Mouse (Mus musculus): ENCODE data around the gene Alox5. TPM values are rescaled to one million over a fixed set of nuclear protein-coding genes. Genes with fewer than 3 reads are reported as not detected.

Alox5 gene
- polyA plus RNA-seq, 1 experiment: 2.8 TPM

DNA sequence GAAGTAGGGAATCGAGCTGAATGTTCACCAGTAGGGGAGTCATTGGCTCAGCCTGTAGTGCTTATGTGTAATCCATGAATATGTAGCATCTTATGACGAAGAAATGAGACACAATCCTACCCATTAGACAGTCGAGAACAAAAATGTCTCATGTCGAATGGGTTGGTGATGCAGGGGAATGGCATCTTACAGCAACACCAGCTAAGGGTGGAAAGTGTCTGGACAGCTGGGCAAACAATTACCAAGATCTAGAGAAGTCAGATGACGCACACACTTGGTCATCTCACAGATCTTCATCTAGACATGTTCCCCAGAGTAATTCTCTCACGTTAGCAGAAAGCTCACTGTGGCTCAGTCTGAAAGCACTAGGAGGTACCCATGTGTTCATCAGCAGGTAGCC is 22.1 kb downstream of the Alox5 start:
- Histone ChIP-seq H3K27ac (replicated peaks; ENCODE audit: low read depth, low read length) (no peak overlapping the region), H3K4me3 (ENCODE audit: insufficient read depth, low read depth, low read length) (no peak overlapping the region), H3K4me1 (ENCODE audit: control insufficient read depth, insufficient read depth, insufficient read length, low read length) (no peaks in the 10 kb centered on the region)

DNA sequence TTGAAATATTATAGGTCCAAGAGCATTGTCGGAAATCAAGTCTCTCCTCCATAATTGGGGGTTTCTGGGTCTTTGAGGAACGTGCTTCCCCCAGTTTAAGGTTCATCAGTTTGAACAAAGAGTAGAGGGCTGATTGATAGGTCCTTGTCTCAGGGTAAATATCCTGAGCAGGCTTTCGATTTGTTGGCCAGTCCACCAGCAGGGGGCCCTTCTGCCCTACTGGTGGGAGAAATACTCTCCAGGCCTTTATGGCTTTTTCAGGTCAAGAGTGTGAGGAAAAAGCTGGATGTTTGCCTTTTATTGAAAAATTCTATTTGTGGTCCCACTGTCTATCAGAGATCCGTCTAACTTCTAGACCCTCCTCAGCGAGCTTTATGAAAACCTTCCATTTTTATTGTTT is 32.7 kb downstream of the Alox5 start:
- no peak overlapping the region for H3K27ac ChIP-seq (replicated peaks; ENCODE audit: low read depth, low read length)
- no peaks in the 10 kb centered on the region for H3K4me1 ChIP-seq (ENCODE audit: control insufficient read depth, insufficient read depth, insufficient read length, low read length)
- no peak overlapping the region for H3K4me3 ChIP-seq (ENCODE audit: insufficient read depth, low read depth, low read length)

DNA sequence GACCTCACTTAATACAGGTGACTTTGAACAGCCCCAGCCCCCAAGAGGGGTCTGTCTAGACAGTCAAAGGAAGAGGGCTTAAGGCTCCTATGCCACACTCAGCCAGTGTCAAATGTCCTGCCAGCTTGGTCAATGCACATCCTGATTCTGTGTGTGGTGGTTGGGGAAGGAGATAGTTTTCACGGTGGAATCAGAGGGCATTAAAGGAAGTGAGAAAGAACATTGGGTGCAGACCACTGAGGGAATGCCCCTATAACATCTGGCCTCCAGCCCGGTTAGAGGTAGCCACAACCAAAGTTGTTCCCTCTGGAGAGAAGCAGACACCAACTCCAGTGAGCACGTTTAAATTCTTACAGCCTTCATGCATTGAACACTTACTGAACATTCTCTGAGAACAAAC is 33.4 kb downstream of the Alox5 start:
- no peak overlapping the region for H3K4me3 ChIP-seq (ENCODE audit: insufficient read depth, low read depth, low read length)
- H3K27ac ChIP-seq (replicated peaks; ENCODE audit: low read depth, low read length): no peak overlapping the region
- H3K4me1 ChIP-seq (ENCODE audit: control insufficient read depth, insufficient read depth, insufficient read length, low read length): no peaks in the 10 kb centered on the region

DNA sequence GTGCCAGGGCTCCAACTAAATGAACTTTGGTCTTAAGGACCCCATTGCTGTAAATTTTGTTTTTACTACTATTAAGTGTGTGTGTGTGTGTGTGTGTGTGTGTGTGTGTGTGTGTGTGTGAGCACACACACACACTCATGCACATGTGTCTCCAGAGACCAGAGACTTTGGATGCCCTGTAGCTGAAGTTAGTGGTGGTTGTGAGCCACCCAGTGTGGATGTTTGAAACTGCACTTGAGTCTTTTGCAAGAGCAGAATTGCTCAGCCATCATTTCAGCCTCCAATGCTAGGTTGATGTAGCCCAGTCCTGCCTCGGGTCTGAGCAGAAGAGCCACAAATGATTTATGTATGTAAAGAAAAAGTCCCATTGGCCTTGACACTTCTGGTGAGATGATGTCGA is 37.3 kb downstream of the Alox5 start:
- H3K27ac ChIP-seq (replicated peaks; ENCODE audit: low read depth, low read length): no peak overlapping the region
- no peak overlapping the region for H3K4me3 ChIP-seq (ENCODE audit: insufficient read depth, low read depth, low read length)
- no peaks in the 10 kb centered on the region for H3K4me1 ChIP-seq (ENCODE audit: control insufficient read depth, insufficient read depth, insufficient read length, low read length)

DNA sequence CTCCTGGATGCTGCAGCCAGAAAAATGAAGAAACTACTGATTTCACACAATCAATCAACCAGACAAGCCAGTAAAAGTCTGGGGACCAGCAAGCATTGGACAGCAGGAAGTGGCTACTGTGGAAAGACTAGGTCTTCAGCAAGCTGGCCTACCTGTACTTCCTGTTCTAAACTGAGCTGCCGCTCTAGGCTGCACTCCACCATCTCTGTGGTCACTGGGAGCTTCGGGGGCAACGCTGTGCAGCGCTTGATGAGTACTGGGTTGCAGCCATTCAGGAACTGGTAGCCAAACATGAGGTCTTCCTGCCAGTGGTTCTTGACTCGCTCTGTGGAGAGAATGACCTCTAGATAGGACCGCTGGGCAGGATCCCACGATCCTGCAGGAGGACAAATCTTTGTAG is 38.0 kb downstream of the Alox5 start:
- no peak overlapping the region for H3K4me3 ChIP-seq (ENCODE audit: insufficient read depth, low read depth, low read length)
- no peaks in the 10 kb centered on the region for H3K4me1 ChIP-seq (ENCODE audit: control insufficient read depth, insufficient read depth, insufficient read length, low read length)
- no peak overlapping the region for H3K27ac ChIP-seq (replicated peaks; ENCODE audit: low read depth, low read length)

DNA sequence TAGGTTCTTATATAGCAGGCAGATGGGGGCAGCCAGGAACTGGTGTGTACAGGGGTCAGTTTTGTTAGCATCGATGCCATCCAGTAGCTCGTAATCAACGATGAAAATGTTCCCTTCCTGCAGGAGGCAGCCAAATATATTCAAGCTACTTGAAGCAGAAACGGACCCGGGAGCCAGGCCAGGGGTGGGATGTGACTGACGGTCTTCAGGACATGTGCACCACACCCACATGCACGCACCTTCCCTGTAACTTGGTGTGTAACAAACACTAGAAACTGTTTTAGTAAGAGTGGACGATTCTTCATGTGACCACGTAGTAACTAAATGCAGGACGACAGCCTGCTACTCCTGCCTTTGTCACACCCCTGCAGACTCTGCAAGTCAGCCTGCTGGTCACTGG is 40.7 kb downstream of the Alox5 start:
- Histone ChIP-seq H3K4me1 (ENCODE audit: control insufficient read depth, insufficient read depth, insufficient read length, low read length) (no peaks in the 10 kb centered on the region), H3K4me3 (ENCODE audit: insufficient read depth, low read depth, low read length) (no peak overlapping the region), H3K27ac (replicated peaks; ENCODE audit: low read depth, low read length) (no peak overlapping the region)

DNA sequence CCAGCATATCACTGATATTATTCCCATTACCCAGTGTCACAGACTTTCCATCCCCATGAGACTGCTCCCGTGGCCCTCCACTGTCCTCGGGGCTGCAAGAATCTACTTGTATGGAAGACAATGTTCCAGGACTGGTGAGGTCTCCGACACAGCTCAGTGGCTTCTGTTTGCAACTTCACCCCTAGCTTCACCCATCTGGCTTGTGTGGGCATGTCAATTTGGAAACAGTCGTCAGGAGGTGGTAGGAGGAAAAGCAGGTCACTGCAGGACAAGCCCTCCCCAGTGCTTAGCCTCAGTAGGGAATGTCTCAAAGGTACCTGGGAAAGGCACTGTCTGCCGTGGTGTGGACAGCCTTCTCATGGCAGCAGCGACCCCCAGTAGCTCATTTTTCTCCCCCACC is 41.3 kb downstream of the Alox5 start:
- no peaks in the 10 kb centered on the region for H3K4me1 ChIP-seq (ENCODE audit: control insufficient read depth, insufficient read depth, insufficient read length, low read length)
- no peak overlapping the region for H3K4me3 ChIP-seq (ENCODE audit: insufficient read depth, low read depth, low read length)
- H3K27ac ChIP-seq (replicated peaks; ENCODE audit: low read depth, low read length): no peak overlapping the region

DNA sequence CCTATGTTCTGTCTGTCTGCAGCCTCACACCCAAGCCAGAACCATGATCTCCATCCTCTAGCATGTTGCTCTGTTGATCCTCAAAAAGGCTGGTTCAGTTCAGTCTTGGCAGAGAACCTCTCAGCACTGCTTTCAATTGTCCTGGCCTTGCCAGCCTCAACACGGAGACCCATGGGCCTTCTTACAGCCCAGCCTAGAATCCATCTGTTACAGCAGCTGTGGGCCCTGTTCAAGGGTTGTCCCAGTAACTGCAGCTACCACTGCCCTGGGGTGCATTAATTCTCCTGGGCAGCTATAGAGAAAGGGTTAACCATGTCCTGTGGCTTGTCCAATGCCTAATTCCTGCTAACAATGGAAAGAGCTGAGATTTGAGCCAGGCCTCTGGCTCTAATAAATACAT is 42.5 kb downstream of the Alox5 start:
- Histone ChIP-seq H3K4me3 (ENCODE audit: insufficient read depth, low read depth, low read length) (no peak overlapping the region), H3K4me1 (ENCODE audit: control insufficient read depth, insufficient read depth, insufficient read length, low read length) (no peaks in the 10 kb centered on the region), H3K27ac (replicated peaks; ENCODE audit: low read depth, low read length) (no peak overlapping the region)

DNA sequence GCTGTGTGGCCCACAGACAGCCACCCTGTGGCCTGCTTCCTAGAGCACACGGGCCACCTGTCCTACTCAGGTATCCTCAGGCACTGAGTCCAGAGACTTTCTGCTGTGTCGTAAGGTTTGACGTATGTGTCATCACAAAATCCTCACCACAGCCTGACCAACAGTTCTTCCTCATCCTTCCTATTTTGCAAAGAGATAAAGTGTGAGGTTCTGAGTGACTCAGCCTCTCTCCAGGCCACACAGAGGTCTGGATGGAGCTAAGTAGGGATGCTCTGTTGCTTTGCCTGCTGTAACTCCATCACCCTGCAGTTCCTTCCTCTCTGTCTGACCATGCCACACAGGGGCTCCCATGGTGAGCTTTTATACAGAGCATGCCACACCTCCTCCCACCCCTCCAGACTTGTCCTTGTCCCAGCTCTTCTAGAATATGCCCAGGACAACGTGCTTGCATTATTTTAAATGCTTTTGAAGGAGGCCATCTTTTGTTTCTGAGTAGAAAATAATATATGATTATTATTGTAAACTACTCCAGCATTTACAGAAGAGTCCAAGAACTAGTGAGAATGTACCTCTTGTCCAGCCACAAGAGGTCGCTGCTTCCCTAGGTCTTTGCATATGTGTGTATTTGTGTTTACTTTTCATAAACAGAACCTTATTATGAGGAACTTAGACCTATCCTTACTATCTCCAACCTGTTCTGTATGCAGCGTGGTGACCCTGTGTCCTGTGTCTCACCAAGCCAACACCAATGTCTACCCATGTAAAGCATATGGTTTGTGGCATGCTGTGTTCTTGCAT is 43.3 kb downstream of the Alox5 start:
- Histone ChIP-seq H3K4me1 (ENCODE audit: control insufficient read depth, insufficient read depth, insufficient read length, low read length) (no peaks in the 10 kb centered on the region), H3K27ac (replicated peaks; ENCODE audit: low read depth, low read length) (no peak overlapping the region), H3K4me3 (ENCODE audit: insufficient read depth, low read depth, low read length) (no peak overlapping the region)

DNA sequence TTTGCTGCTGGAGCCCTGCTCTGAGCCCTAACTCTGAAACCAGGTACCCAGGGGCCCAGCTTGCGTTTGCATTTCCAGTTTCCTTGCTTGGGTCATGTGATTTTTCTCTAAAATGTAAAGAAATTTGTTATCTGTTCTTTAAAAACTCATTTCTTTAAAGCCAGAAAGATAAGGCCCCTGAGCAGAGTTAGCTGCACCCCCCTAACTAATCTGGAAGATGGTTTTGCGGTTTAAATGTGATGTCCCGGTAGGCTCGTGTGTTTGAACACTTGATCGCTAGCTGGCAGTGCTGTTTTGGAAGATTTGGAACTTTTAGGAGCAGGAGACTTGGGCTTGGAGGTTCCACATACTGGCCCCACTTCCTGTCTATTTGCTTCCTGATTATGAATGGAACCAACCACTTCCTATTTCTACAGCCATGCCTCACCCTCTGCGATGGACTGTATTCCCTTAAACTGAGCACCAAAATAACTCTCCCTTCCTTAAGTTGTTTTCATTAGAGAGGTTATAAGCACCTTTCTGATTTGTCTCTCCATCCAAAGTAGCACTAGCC is 44.9 kb downstream of the Alox5 start:
- no peaks in the 10 kb centered on the region for H3K4me1 ChIP-seq (ENCODE audit: control insufficient read depth, insufficient read depth, insufficient read length, low read length)
- no peak overlapping the region for H3K27ac ChIP-seq (replicated peaks; ENCODE audit: low read depth, low read length)
- no peak overlapping the region for H3K4me3 ChIP-seq (ENCODE audit: insufficient read depth, low read depth, low read length)

DNA sequence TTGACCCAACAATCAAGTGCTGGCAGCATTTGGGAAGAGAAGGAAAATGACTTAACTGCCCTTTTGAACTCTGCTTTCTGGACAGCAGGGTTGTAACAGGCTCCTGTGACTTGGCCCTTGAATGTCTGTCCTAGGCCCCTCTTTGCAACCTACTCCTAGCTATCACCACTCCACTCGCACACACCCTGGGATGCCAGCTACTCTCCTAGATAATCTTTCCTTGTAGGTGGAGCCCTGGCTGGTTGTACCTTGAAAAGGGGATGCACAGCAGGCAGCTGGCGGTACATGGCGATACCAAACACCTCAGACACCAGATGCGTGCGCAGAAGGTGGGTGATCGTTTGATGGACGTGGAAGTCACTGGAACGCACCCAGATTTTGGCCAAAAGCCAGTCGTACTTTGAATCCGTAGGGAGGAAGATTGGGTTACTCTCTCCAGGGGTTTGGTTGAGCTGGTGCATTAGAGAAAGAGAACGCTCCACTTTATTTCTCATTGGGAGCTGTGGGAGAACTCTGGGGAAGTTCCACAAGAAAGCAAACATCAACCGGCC is 45.8 kb downstream of the Alox5 start:
- Histone ChIP-seq H3K4me3 (ENCODE audit: insufficient read depth, low read depth, low read length) (no peak overlapping the region), H3K27ac (replicated peaks; ENCODE audit: low read depth, low read length) (no peak overlapping the region), H3K4me1 (ENCODE audit: control insufficient read depth, insufficient read depth, insufficient read length, low read length) (no peaks in the 10 kb centered on the region)

DNA sequence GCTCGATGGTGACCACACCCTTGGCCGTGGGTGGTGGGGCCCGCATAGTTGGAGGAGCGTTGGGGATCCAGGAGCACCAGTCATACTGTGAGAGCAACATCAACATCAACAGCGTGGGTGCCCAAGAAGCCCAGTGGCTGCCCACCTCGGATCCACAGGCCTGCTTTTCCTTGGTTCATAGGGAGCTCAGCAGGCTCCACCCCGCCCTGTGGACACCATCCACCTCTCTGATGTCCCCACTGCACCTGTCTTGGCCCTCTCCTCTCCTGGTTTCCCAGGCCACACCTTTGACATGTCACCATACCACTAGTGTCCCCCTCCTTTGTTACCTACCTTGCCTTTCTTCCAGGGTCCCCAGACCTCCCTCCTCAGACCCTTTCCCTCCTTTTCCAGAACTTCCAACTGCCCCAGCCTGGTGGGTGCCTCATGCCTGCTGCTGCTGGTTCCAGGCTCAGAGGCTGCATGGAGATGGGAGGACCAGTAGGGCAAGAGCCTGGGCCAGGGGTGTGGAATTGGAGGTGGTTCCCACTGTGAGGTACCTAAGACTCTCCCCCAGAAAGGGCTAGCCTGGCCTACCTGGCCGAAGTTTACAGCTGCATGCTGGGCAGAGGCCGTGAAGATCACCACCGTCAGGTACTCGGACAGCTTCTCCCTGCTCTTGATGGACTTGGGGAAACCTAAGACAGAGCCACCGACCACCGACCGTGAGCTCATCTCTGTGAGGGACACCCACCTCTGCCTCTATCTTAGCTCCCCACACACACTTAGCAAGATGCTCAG is 48.2 kb downstream of the Alox5 start:
- no peak overlapping the region for H3K27ac ChIP-seq (replicated peaks; ENCODE audit: low read depth, low read length)
- peaks cover 9% of the 10 kb centered on the region; the same call in 1 of the 2 replicates for H3K4me1 ChIP-seq (ENCODE audit: control insufficient read depth, insufficient read depth, insufficient read length, low read length)
- no peak overlapping the region for H3K4me3 ChIP-seq (ENCODE audit: insufficient read depth, low read depth, low read length)

DNA sequence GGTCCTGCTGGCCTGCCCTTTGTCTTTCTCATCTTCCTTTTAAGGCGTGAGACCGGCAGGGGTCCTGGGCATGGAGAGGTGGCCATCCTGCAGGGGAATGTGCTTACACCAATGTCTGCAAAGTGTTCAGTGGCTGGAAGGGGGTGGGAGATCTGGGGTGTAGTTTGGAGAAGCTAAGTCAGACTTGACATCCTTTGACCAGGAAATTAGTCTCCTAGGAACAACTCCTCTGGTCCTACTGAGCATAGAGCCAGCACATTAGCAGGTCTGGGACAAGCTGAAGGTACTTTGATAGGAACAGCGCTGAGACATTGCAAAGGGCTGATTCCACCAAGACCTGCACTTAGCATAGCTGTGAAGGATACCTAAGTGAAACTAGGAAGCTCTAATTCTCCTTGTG is 49.3 kb downstream of the Alox5 start:
- peaks cover 9% of the 10 kb centered on the region; the same call in 1 of the 2 replicates for H3K4me1 ChIP-seq (ENCODE audit: control insufficient read depth, insufficient read depth, insufficient read length, low read length)
- H3K4me3 ChIP-seq (ENCODE audit: insufficient read depth, low read depth, low read length): no peak overlapping the region
- H3K27ac ChIP-seq (replicated peaks; ENCODE audit: low read depth, low read length): no peak overlapping the region

DNA sequence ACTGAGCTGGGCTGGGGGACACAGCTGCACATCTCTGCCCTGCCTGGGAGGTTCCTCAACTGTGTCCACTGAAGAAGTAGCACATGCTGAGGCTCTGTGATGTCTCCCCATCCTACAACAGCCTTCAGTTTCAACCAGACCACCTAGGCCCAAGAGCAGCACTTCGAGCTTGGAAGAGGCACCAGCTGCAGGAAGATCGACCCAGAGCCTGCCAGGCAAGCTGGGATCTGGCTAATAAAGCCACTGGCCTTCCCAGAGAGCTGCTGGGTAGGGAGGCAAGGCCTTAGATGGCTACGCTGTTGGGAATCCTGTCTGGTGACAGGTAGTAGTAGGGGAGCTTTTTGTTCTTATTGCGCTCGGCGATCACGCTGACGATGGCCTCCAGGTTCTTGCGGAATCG is 50.5 kb downstream of the Alox5 start:
- Histone ChIP-seq H3K4me3 (ENCODE audit: insufficient read depth, low read depth, low read length) (no peak overlapping the region), H3K27ac (replicated peaks; ENCODE audit: low read depth, low read length) (no peak overlapping the region), H3K4me1 (ENCODE audit: control insufficient read depth, insufficient read depth, insufficient read length, low read length) (peaks cover 9% of the 10 kb centered on the region; the same call in 1 of the 2 replicates)

DNA sequence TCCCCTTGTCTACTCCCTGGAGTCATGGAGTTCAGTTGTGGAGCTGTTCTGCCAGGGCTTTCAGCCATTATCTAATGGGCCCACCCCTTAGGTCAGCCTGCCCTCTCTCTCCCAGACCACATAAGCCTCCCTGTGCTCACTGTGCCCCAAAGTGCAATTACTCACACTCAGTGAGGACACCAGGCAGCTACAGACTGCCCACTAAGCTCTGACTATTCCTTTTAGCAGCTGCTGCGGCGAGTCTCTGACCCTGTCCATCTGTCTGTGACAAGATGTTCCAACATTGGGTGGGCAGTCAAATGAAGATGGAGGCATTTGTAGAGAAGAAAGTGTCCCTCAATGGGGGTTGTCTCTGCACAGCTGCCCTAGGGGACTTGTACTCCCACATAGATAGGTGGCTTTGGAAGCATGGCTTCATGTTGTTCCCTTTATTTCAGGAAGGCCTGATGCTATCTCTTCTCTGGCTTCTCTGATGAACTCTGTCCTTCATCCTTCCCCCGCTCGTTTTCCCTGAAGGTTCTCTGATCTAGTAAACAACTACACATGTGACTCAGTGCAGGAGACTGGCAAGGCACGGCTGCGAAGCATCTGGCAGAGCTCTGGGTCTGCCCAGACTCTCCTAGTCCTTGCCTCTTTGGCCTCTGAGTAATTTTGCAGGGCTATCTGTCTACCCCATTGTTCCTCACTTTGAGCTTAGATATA is 52.9 kb downstream of the Alox5 start:
- Histone ChIP-seq H3K4me3 (ENCODE audit: insufficient read depth, low read depth, low read length) (no peak overlapping the region), H3K27ac (replicated peaks; ENCODE audit: low read depth, low read length) (peak overlapping the region; percentile 59), H3K4me1 (ENCODE audit: control insufficient read depth, insufficient read depth, insufficient read length, low read length) (peaks cover 9% of the 10 kb centered on the region; the same call in 1 of the 2 replicates)
